Mouse (Mus musculus) heart, embryonic 12.5 days (tissue): ENCODE data around the gene Gmeb2. TPM values are rescaled to one million over a fixed set of nuclear protein-coding genes. Genes with fewer than 3 reads are reported as not detected.

Source experiments
- ATAC-seq: fragments of 200-750 bp; cut with Nextera tagmentation; 2 replicates; pipeline ENCODE4 v1.8.0; 2017; ENCODE audit warnings: moderate TSS enrichment, moderate library complexity; ENCODE audit not compliant: insufficient number of reproducible peaks, low FRiP score
- H3K27ac ChIP-seq: fragments of 300-500 bp; sonication (generic); 2 replicates; pipeline ENCODE4 v1.5.1; 2016; ENCODE audit warnings: mild to moderate bottlenecking, moderate library complexity; ENCODE audit not compliant: poor library complexity, severe bottlenecking
- H3K27me3 ChIP-seq: fragments of 300-500 bp; sonication (generic); replicated peaks from 2 replicates; pipeline ENCODE4 v1.6.1; 2016; ENCODE audit warnings: mild to moderate bottlenecking, moderate library complexity
- H3K36me3 ChIP-seq: fragments of 300-500 bp; sonication (generic); 2 replicates; pipeline ENCODE4 v1.6.1; 2016; ENCODE audit warnings: mild to moderate bottlenecking, moderate library complexity
- H3K4me1 ChIP-seq: fragments of 300-500 bp; sonication (generic); replicated peaks from 2 replicates; pipeline ENCODE4 v1.6.1; 2016; ENCODE audit warnings: mild to moderate bottlenecking
- H3K4me2 ChIP-seq: fragments of 300-500 bp; sonication (generic); 2 replicates; pipeline ENCODE4 v1.6.1; 2016; ENCODE audit warnings: mild to moderate bottlenecking, moderate library complexity
- H3K4me3 ChIP-seq: fragments of 300-500 bp; sonication (generic); 2 replicates; pipeline ENCODE4 v1.5.1; 2016; ENCODE audit warnings: mild to moderate bottlenecking
- H3K9ac ChIP-seq: fragments of 300-500 bp; sonication (generic); 2 replicates; pipeline ENCODE4 v1.6.1; 2016; ENCODE audit warnings: mild to moderate bottlenecking, moderate library complexity
- H3K9me3 ChIP-seq: fragments of 300-500 bp; sonication (generic); replicated peaks from 2 replicates; pipeline ENCODE4 v1.6.1; 2016; ENCODE audit warnings: mild to moderate bottlenecking, moderate library complexity
- WGBS: fragments of 180-500 bp; shearing (Covaris S2); methylation state at CpG from one replicate; pipeline ENCODE4 v1.1.7; 2016; 5-methylcytosine and 5-hydroxymethylcytosine counted together
- polyA plus RNA-seq: library from polyadenylated mRNA; unstranded; fragments of >200 nt; fragmentation: Nextera tagmentation; extraction: Ambion mirVana; gene quantifications from 2 replicates; pipeline ENCODE4 v1.2.1, GENCODE M21; 2016

The Gmeb2 gene
- polyA plus RNA-seq, 1 experiment from 2014 or later, result 10.3 TPM

GRCm38 (mm10) chr2:181312435-181312834 lies 24.6 kb upstream of the Gmeb2 start:
- WGBS, result 58% methylated on average over 3 of the region's 3 CpGs
- ATAC-seq, result no peak
- Histone ChIP-seq H3K27me3 (peaks cover 83% of the 10 kb centered on the region), H3K27ac (no peak overlapping the region), H3K4me2 (no peak overlapping the region), H3K36me3 (no peaks in the 10 kb centered on the region), H3K9me3 (no peaks in the 10 kb centered on the region), H3K4me1 (peaks cover 8% of the 10 kb centered on the region), H3K9ac (no peak overlapping the region), H3K4me3 (no peak overlapping the region)

GRCm38 (mm10) chr2:181307144-181307804 lies 19.4 kb upstream of the Gmeb2 start:
- peak overlapping the region; percentile 48 for H3K4me2 ChIP-seq
- no peak for ATAC-seq
- peaks cover 62% of the 10 kb centered on the region for H3K27me3 ChIP-seq
- no peaks in the 10 kb centered on the region; the same call in 1 of the 2 replicates for H3K4me1 ChIP-seq
- H3K27ac ChIP-seq, result no peak overlapping the region
- 0 out of 2 replicates have a peak, but pooled peaks cover 2% of the 10 kb centered on the region for H3K36me3 ChIP-seq
- H3K9ac ChIP-seq, result 0 out of 2 replicates have a peak overlapping the region, but pooled peaks have one; percentile 51
- no peaks in the 10 kb centered on the region for H3K9me3 ChIP-seq
- H3K4me3 ChIP-seq, result 0 out of 2 replicates have a peak overlapping the region, but pooled peaks have one; percentile 3
- 10% methylated on average over 30 of the region's 30 CpGs for WGBS

- H3K36me3 ChIP-seq, result peaks cover 24% of the 10 kb centered on the region
- H3K9me3 ChIP-seq, result peaks cover 5% of the 10 kb centered on the region
- no peak for ATAC-seq
- H3K4me2 ChIP-seq, result no peak overlapping the region
- H3K27ac ChIP-seq, result no peak overlapping the region
- H3K9ac ChIP-seq, result no peak overlapping the region
- H3K4me1 ChIP-seq, result no peaks in the 10 kb centered on the region; the same call in 1 of the 2 replicates
- 73% methylated on average over 1 of the region's 1 CpGs for WGBS
- peaks cover 43% of the 10 kb centered on the region for H3K27me3 ChIP-seq
- H3K4me3 ChIP-seq, result no peak overlapping the region
Measured at GRCm38 (mm10) chr2:181304944-181305343, 17.1 kb upstream of the Gmeb2 start.

- H3K36me3 ChIP-seq, result peaks cover 32% of the 10 kb centered on the region
- H3K27me3 ChIP-seq, result peaks cover 22% of the 10 kb centered on the region
- H3K4me1 ChIP-seq, result no peaks in the 10 kb centered on the region; the same call in 1 of the 2 replicates
- H3K4me2 ChIP-seq, result no peak overlapping the region
- 14% methylated on average over 3 of the region's 3 CpGs for WGBS
- H3K4me3 ChIP-seq, result no peak overlapping the region
- no peak overlapping the region for H3K27ac ChIP-seq
- ATAC-seq, result no peak
- H3K9me3 ChIP-seq, result peaks cover 5% of the 10 kb centered on the region
- no peak overlapping the region for H3K9ac ChIP-seq
Measured at GRCm38 (mm10) chr2:181302041-181302440, 14.2 kb upstream of the Gmeb2 start.

- no peaks in the 10 kb centered on the region for H3K27me3 ChIP-seq
- H3K4me2 ChIP-seq, result no peak overlapping the region
- H3K9ac ChIP-seq, result no peak overlapping the region
- H3K4me1 ChIP-seq, result peaks cover 17% of the 10 kb centered on the region
- ATAC-seq, result no peak
- no peaks in the 10 kb centered on the region for H3K9me3 ChIP-seq
- H3K4me3 ChIP-seq, result no peak overlapping the region
- WGBS, result 76% methylated on average over 1 of the region's 1 CpGs
- no peak overlapping the region for H3K27ac ChIP-seq
- peaks cover 9% of the 10 kb centered on the region for H3K36me3 ChIP-seq
Measured at GRCm38 (mm10) chr2:181290937-181291336, 3.1 kb upstream of the Gmeb2 start.

- H3K27ac ChIP-seq, result no peak overlapping the region
- peak overlapping the region; percentile 70; the same call in 1 of the 2 replicates for H3K9ac ChIP-seq
- H3K4me2 ChIP-seq, result peak overlapping the region; percentile 70
- peak overlapping the region; percentile 56 for H3K4me3 ChIP-seq
- H3K27me3 ChIP-seq, result no peaks in the 10 kb centered on the region
- no peaks in the 10 kb centered on the region for H3K9me3 ChIP-seq
- 77% methylated on average over 3 of the region's 3 CpGs for WGBS
- peaks cover 17% of the 10 kb centered on the region for H3K4me1 ChIP-seq
- no peak for ATAC-seq
- peaks cover 19% of the 10 kb centered on the region for H3K36me3 ChIP-seq
Measured at GRCm38 (mm10) chr2:181288691-181289090, 856 bp upstream of the Gmeb2 start.

- Histone ChIP-seq H3K9ac (peak overlapping the region; percentile 78), H3K9me3 (no peaks in the 10 kb centered on the region), H3K36me3 (peaks cover 25% of the 10 kb centered on the region), H3K4me2 (peak overlapping the region; percentile 67), H3K27me3 (no peaks in the 10 kb centered on the region), H3K4me3 (peak overlapping the region; percentile 56), H3K4me1 (peaks cover 17% of the 10 kb centered on the region), H3K27ac (peak overlapping the region; percentile 95)
- ATAC-seq, result peak; percentile 90
- WGBS, result 1% methylated on average over 66 of the region's 71 CpGs
Measured at GRCm38 (mm10) chr2:181287338-181287957, 387 bp downstream of the Gmeb2 start.

- no peak for ATAC-seq
- WGBS, result 52% methylated on average over 6 of the region's 6 CpGs
- H3K27me3 ChIP-seq, result no peaks in the 10 kb centered on the region
- H3K9me3 ChIP-seq, result no peaks in the 10 kb centered on the region
- H3K36me3 ChIP-seq, result peaks cover 29% of the 10 kb centered on the region
- H3K9ac ChIP-seq, result peak overlapping the region; percentile 78
- H3K4me1 ChIP-seq, result peaks cover 17% of the 10 kb centered on the region
- peak overlapping the region; percentile 67 for H3K4me2 ChIP-seq
- peak overlapping the region; percentile 95 for H3K27ac ChIP-seq
- peak overlapping the region; percentile 56 for H3K4me3 ChIP-seq
Measured at GRCm38 (mm10) chr2:181286629-181287337, 1.1 kb downstream of the Gmeb2 start.

- ATAC-seq, result no peak
- H3K36me3 ChIP-seq, result peaks cover 46% of the 10 kb centered on the region
- no peak overlapping the region for H3K27ac ChIP-seq
- no peak overlapping the region for H3K4me3 ChIP-seq
- 84% methylated on average over 1 of the region's 1 CpGs for WGBS
- no peaks in the 10 kb centered on the region for H3K4me1 ChIP-seq
- no peaks in the 10 kb centered on the region for H3K9me3 ChIP-seq
- no peak overlapping the region for H3K4me2 ChIP-seq
- no peaks in the 10 kb centered on the region for H3K27me3 ChIP-seq
- no peak overlapping the region for H3K9ac ChIP-seq
Measured at GRCm38 (mm10) chr2:181279968-181280367, 7.9 kb downstream of the Gmeb2 start.

- WGBS, result 73% methylated on average over 3 of the region's 3 CpGs
Measured at GRCm38 (mm10) chr2:181277866-181278265, 10.0 kb downstream of the Gmeb2 start.

GRCm38 (mm10) chr2:181276766-181277165 lies 11.1 kb downstream of the Gmeb2 start:
- 72% methylated on average over 1 of the region's 1 CpGs for WGBS
- Histone ChIP-seq H3K4me1 (no peaks in the 10 kb centered on the region), H3K4me3 (no peak overlapping the region), H3K4me2 (no peak overlapping the region), H3K36me3 (peaks cover 39% of the 10 kb centered on the region), H3K9ac (no peak overlapping the region), H3K9me3 (no peaks in the 10 kb centered on the region), H3K27me3 (no peaks in the 10 kb centered on the region), H3K27ac (no peak overlapping the region)
- no peak for ATAC-seq

More at GRCm38 (mm10) chr2:181277866-181278265, 10.0 kb downstream of the Gmeb2 start:
- peaks cover 43% of the 10 kb centered on the region for H3K36me3 ChIP-seq
- no peak overlapping the region for H3K4me2 ChIP-seq
- no peak overlapping the region for H3K9ac ChIP-seq
- no peaks in the 10 kb centered on the region for H3K9me3 ChIP-seq
- no peak overlapping the region for H3K27ac ChIP-seq
- ATAC-seq, result 0 out of 2 replicates have a peak, but pooled peaks have one; percentile 18
- no peaks in the 10 kb centered on the region for H3K27me3 ChIP-seq
- H3K4me1 ChIP-seq, result no peaks in the 10 kb centered on the region
- no peak overlapping the region for H3K4me3 ChIP-seq
